Mouse (Mus musculus): ENCODE measurements around the gene Nav3. TPM values are rescaled to one million over a fixed set of nuclear protein-coding genes. Genes with fewer than 3 reads are reported as not detected.

Nav3 gene
- total and polyA plus RNA-seq, 2 experiments from 2014 or later: 1.4 to 7.7 TPM

DNA sequence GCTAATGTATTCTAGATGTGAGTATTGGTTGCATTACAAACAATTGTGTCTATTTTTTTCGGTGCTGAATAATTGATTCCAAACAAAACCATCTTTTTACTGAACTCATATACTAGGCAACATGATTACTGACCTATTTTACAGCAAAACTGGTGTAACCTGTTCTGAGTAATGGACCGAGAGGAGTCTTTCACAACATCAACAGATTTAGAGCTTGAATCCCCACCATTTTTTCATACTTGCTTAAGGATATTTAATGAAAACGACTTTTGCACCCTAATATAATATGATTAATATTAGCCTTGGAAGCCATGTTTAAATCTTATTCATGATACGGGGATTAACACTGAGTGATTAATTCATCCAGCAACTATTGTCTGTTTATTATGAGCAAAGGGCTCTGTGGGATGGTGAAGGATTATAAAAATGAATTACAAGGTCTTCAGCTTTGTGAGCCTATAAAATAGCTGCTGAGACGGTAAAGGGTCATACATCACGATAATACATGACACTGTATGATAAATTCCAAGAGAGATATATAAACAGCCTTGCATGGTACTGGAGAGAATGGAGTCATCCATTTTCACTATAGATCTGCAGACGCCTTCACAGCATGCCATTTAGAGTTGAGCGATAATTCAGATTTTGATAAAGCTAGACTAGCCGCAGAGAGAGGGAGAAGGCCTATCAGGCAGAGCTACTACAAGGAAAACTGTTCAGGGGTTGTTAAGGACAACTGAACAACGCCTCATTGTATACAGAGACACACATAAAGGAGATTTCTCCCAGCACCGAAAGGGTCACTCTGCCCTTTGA, 567.4 kb downstream of the Nav3 start:
- Histone ChIP-seq H3K4me1 (ENCODE audit: control insufficient read depth, insufficient read depth) (no peaks in the 10 kb centered on the region), H3K27me3 (ENCODE audit: control insufficient read depth, insufficient read depth, low read length) (no peaks in the 10 kb centered on the region), H3K27ac (ENCODE audit: low read depth) (no peak overlapping the region), H3K4me3 (ENCODE audit: low read depth, low read length) (no peak overlapping the region), H3K9me3 (replicated peaks; ENCODE audit: control insufficient read depth, low read length) (no peaks in the 10 kb centered on the region), H3K4me2 (ENCODE audit: low read depth, low read length) (no peak overlapping the region), H3K9ac (replicated peaks; ENCODE audit: low read depth, low read length) (no peak overlapping the region), H3K36me3 (replicated peaks; ENCODE audit: control insufficient read depth, insufficient read depth, low read length) (no peaks in the 10 kb centered on the region)
- TF ChIP-seq CTCF (IDR thresholded peaks at IDR 0.05; ENCODE audit: low read depth) (no peak), EP300 (IDR thresholded peaks at IDR 0.05; ENCODE audit: low read depth) (no peak)
- WGBS: 78% methylated on average over 11 of the region's 11 CpGs
- ATAC-seq (ENCODE audit: insufficient read depth, low read depth): no peak
- DNase-seq (ENCODE audit: low spot score): no peak

DNA sequence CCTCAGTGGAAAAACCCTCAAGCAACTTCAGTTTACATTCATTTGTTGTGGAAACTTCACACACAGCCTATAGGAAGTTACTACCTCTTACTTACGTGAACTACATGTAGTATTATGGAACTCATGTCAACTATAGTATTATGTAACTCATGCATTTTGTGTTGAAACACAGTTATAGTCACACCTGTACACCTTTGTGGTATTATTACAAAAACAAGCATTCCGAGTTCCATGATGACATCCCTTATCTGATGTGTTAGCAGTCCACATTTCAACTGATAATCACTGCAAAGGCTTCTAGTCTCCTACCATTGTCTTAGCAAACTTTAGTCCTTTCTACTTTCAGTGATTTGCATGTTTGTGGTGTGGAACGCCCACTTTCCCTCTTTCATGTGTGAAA, 568.8 kb downstream of the Nav3 start:
- H3K9ac ChIP-seq (replicated peaks; ENCODE audit: low read depth, low read length): no peak overlapping the region
- ATAC-seq (ENCODE audit: insufficient read depth, low read depth): no peak
- TF ChIP-seq EP300 (IDR thresholded peaks at IDR 0.05; ENCODE audit: low read depth) (no peak), CTCF (IDR thresholded peaks at IDR 0.05; ENCODE audit: low read depth) (no peak)
- DNase-seq (ENCODE audit: low spot score): no peak
- H3K27ac ChIP-seq (ENCODE audit: low read depth): no peak overlapping the region
- 70% methylated on average over 3 of the region's 3 CpGs for WGBS
- no peaks in the 10 kb centered on the region for H3K9me3 ChIP-seq (replicated peaks; ENCODE audit: control insufficient read depth, low read length)
- H3K36me3 ChIP-seq (replicated peaks; ENCODE audit: control insufficient read depth, insufficient read depth, low read length): no peaks in the 10 kb centered on the region
- no peaks in the 10 kb centered on the region for H3K4me1 ChIP-seq (ENCODE audit: control insufficient read depth, insufficient read depth)
- no peak overlapping the region for H3K4me2 ChIP-seq (ENCODE audit: low read depth, low read length)
- no peaks in the 10 kb centered on the region for H3K27me3 ChIP-seq (ENCODE audit: control insufficient read depth, insufficient read depth, low read length)
- H3K4me3 ChIP-seq (ENCODE audit: low read depth, low read length): no peak overlapping the region

DNA sequence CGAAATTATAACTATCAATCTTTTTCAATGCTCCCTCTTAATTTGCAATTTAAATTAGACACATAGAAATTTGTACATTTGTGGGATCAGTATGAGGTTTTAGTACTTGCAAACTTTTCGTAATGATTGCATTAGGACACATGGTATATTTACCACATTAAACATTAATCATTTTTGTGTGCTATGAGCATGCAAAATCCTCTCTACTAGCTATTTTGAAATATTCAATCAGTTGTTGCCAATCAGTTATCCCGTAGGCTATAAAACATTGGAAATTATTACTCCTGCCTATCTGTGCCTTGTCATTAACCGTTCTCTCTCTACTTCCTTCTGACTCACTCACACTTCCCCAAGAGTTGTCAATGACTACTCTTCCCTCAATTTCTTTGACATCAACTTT, 579.9 kb downstream of the Nav3 start:
- no peak for TF ChIP-seq CTCF (IDR thresholded peaks at IDR 0.05; ENCODE audit: low read depth)
- no peak for TF ChIP-seq EP300 (IDR thresholded peaks at IDR 0.05; ENCODE audit: low read depth)
- Histone ChIP-seq H3K9me3 (replicated peaks; ENCODE audit: control insufficient read depth, low read length) (no peaks in the 10 kb centered on the region), H3K4me1 (ENCODE audit: control insufficient read depth, insufficient read depth) (no peaks in the 10 kb centered on the region), H3K4me3 (ENCODE audit: low read depth, low read length) (no peak overlapping the region), H3K36me3 (replicated peaks; ENCODE audit: control insufficient read depth, insufficient read depth, low read length) (no peaks in the 10 kb centered on the region), H3K9ac (replicated peaks; ENCODE audit: low read depth, low read length) (no peak overlapping the region), H3K27ac (ENCODE audit: low read depth) (no peak overlapping the region), H3K4me2 (ENCODE audit: low read depth, low read length) (no peak overlapping the region), H3K27me3 (ENCODE audit: control insufficient read depth, insufficient read depth, low read length) (no peaks in the 10 kb centered on the region)
- no peak for ATAC-seq (ENCODE audit: insufficient read depth, low read depth)
- no peak for DNase-seq (ENCODE audit: low spot score)
- 70% methylated on average over 4 of the region's 4 CpGs for WGBS

DNA sequence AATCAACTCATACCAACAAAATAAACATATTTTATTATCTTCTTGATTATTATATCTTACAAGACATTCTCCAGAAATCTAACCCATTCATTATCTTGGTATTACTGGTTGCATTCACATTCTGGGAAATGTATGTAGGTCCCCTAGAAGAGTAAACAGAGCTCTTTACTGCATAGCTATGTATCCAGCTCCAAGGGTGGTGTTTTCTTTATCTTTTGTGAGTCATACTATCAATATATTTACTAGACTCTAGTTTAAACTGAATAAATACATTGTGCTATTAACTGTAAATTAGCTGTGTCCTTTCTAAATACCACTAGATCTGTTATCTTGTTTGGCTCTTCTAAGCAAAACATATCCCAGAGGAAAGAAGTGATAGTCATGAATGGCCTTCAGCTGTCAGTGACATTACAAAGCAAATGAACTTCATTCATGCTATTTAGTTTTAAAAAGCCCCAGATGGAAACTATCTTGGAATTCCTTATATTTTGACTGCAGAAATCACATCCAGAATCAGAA, 580.6 kb downstream of the Nav3 start:
- ATAC-seq (ENCODE audit: insufficient read depth, low read depth) (no peak), DNase-seq (ENCODE audit: low spot score) (no peak)
- Histone ChIP-seq H3K9ac (replicated peaks; ENCODE audit: low read depth, low read length) (no peak overlapping the region), H3K4me2 (ENCODE audit: low read depth, low read length) (no peak overlapping the region), H3K4me3 (ENCODE audit: low read depth, low read length) (no peak overlapping the region), H3K36me3 (replicated peaks; ENCODE audit: control insufficient read depth, insufficient read depth, low read length) (no peaks in the 10 kb centered on the region), H3K9me3 (replicated peaks; ENCODE audit: control insufficient read depth, low read length) (no peaks in the 10 kb centered on the region), H3K4me1 (ENCODE audit: control insufficient read depth, insufficient read depth) (no peaks in the 10 kb centered on the region), H3K27ac (ENCODE audit: low read depth) (no peak overlapping the region), H3K27me3 (ENCODE audit: control insufficient read depth, insufficient read depth, low read length) (no peaks in the 10 kb centered on the region)
- TF ChIP-seq EP300 (IDR thresholded peaks at IDR 0.05; ENCODE audit: low read depth): no peak
- no peak for TF ChIP-seq CTCF (IDR thresholded peaks at IDR 0.05; ENCODE audit: low read depth)

DNA sequence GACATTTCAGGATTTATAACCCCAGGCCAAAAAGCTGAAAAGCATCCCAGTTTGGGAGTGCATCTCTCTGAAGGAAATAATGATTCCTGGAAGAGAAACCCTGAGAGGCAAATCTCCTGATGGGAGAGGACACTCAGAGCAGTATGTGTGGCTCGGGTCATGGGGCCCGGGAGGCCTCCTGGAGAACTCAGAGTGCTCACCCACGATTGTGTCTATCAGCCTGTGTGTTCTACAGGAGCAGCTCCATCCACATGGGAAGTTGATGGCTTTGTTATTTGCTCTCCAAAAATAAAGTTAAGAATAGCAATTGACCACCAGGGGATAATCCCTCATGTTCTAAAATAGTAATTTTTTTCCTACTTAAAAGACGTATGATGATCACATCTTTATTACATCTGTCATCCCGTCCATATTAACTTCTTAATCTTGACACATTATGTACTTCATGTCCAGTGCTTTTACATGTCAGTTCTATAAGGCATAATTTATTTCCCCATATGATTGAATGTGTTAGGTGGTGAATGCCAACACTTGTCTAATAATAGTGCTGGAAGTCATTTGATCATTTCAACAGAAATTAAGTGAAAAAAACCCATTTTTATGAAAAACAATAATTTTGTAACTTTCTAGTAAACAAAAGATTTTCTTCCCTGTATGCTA, 581.2 kb downstream of the Nav3 start:
- no peak overlapping the region for H3K4me3 ChIP-seq (ENCODE audit: low read depth, low read length)
- H3K9ac ChIP-seq (replicated peaks; ENCODE audit: low read depth, low read length): no peak overlapping the region
- H3K9me3 ChIP-seq (replicated peaks; ENCODE audit: control insufficient read depth, low read length): no peaks in the 10 kb centered on the region
- H3K4me1 ChIP-seq (ENCODE audit: control insufficient read depth, insufficient read depth): no peaks in the 10 kb centered on the region
- H3K27ac ChIP-seq (ENCODE audit: low read depth): no peak overlapping the region
- H3K4me2 ChIP-seq (ENCODE audit: low read depth, low read length): no peak overlapping the region
- 51% methylated on average over 5 of the region's 5 CpGs for WGBS
- H3K36me3 ChIP-seq (replicated peaks; ENCODE audit: control insufficient read depth, insufficient read depth, low read length): no peaks in the 10 kb centered on the region
- TF ChIP-seq EP300 (IDR thresholded peaks at IDR 0.05; ENCODE audit: low read depth) (no peak), CTCF (IDR thresholded peaks at IDR 0.05; ENCODE audit: low read depth) (no peak)
- no peaks in the 10 kb centered on the region for H3K27me3 ChIP-seq (ENCODE audit: control insufficient read depth, insufficient read depth, low read length)
- DNase-seq (ENCODE audit: low spot score): no peak
- no peak for ATAC-seq (ENCODE audit: insufficient read depth, low read depth)
